Mouse (Mus musculus) C2C12 (cell line): Measurements from ENCODE around the gene Fer.

Source experiments
- CEBPB ChIP-seq: IDR thresholded peaks from one replicate; pipeline ENCODE4 v1.6.1; 2011; ENCODE audit warnings: low read depth, mild to moderate bottlenecking, control low read depth, moderate library complexity
- CTCF ChIP-seq: IDR thresholded peaks from one replicate; pipeline ENCODE4 v1.5.1; 2011; ENCODE audit not compliant: control insufficient read depth, insufficient read depth, insufficient read length
- MAX ChIP-seq: IDR thresholded peaks from one replicate; pipeline ENCODE4 v1.6.1; 2011; ENCODE audit warnings: mild to moderate bottlenecking, control low read depth
- MYOD1 ChIP-seq: IDR thresholded peaks from one replicate; pipeline ENCODE4 v1.6.1; 2011; ENCODE audit warnings: low read depth; ENCODE audit not compliant: control insufficient read depth, insufficient read length
- MYOG ChIP-seq: IDR thresholded peaks from one replicate; pipeline ENCODE4 v1.6.1; 2011; ENCODE audit not compliant: control insufficient read depth, insufficient read length; ENCODE audit errors: extremely low read depth
- USF1 ChIP-seq: IDR thresholded peaks from one replicate; pipeline ENCODE4 v1.6.1; 2011; ENCODE audit warnings: low read depth, mild to moderate bottlenecking, control low read depth, moderate library complexity

GRCm38 (mm10) chr17:63826767-63827166 is 36.1 kb upstream of the Fer start:
- TF ChIP-seq USF1 = no peak
- no peak for TF ChIP-seq CTCF
- TF ChIP-seq CEBPB = no peak
- no peak for TF ChIP-seq MAX
- no peak for TF ChIP-seq MYOD1
- no peak for TF ChIP-seq MYOG
